Mouse (Mus musculus) adrenal gland, adult (tissue): ENCODE data around the gene Cnnm3.
A peak's percentile ranks its signal among the peaks of the same experiment; 100 is the strongest.

ENCODE experiments used
- DNase-seq, 2 experiments: peaks; one replicate each; pipeline ENCODE4 v3.0.0; 2022 to 2023; ENCODE audit warnings: low spot score in 1 of 2; ENCODE audit not compliant: inconsistent age in 2 of 2

The Cnnm3 gene

GRCm38 (mm10) chr1:36511289-36512021 lies at the start of gene Cnnm3:
Gene Cnnm3 (plus strand): TSS chr1:36511867.
- peak; percentile 99 to 100 for DNase-seq

- no peak for DNase-seq
These were observed 46.0 kb upstream of the Cnnm3 start for GRCm38 (mm10) chr1:36465641-36466160.

DNA sequence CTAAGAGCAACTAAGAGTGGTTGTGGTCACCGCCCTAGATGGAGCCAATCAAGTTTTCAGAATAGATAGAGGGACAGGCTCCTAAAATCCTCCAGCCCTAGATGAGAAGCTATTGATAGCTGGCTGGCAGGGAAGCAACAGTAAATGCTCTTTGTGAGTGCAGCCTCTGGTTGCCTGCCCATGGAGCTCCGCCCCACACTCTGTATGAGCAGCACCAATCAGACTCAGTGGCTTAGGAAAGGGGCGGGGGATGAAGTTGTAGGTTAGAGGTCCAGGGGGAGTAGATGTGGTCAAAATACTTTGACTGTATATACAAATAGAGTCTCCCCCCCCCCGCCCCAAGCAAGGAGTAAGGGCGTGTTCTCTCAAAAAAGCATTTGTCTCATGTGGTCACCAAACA lies 44.2 kb upstream of the Cnnm3 start:
- no peak for DNase-seq

DNA sequence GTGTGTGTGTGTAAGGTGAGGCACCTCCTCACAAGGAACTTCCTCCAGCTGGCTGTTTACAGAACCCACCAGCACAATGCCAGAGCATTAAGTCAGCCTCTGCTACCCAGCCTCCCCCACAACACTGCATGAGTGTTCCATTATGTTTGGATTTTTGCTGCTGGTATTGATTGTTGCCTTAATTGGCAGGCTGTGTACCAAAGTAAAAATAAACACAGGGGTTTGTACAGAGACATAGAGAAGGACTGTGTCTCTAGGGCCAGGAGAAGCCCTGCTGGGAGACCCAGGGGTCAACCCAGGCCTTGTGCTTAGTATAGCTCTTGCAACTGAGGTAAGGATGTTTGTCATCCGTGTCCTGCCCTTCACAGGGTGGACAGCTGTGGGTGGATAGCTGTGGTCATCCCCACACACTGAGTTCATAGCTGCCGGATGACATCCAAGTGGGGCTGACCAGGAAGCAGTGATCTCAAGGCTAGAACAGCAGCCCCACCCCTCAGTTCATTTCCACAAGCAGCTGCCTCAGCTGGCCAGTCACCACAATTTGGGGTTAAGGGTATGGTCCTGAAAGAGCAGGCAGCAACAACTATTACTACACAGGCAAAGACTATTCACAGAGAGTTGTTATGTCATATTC lies 41.7 kb upstream of the Cnnm3 start:
- DNase-seq = no peak

- DNase-seq = peak; percentile 91 to 95
These were observed 40.2 kb upstream of the Cnnm3 start, which contains the start of gene Cnnm4 for GRCm38 (mm10) chr1:36471181-36472105. Gene Cnnm4 (plus strand): TSS chr1:36471620.

DNA sequence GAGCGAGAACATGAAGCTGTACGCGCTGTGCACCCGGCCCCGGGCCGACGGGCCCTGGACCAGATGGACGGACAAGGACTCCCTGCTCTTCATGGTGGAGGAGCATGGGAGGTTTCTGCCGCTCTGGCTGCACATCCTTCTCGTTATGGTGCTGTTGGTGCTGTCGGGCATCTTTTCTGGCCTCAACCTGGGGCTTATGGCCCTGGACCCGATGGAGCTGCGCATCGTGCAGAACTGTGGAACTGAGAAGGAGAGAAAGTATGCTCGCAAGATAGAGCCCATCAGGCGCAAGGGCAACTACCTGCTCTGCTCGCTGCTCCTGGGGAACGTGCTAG lies 39.6 kb upstream of the Cnnm3 start:
- DNase-seq = no peak

DNA sequence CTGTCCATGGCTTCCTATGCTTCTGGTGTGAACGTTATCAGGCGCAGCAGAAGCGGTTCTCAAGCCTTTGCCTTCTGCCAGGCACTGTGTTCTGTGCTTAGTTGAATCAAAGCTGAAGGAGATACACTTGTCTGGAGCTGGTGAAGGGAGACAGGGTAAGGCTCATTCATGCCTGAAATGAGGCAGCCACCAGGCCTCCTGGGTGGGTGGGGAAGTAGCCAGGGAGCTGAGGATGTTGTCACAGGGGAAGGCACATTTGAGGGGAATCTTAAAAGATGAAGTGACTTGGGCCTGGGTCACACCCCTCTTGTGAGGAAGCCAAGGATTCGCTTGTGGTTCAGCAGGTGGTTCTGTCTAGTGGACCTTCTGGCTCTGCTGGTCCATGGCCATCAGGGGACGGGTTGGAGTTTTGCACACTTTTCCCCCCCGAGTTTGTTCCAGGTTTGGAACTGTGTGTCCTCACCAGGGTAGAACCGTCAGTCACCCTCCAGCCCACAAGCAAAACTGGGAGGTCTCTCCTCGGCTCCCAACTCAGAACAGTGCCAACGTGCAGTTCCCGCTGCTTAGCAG lies 38.4 kb upstream of the Cnnm3 start:
- DNase-seq = no peak

DNA sequence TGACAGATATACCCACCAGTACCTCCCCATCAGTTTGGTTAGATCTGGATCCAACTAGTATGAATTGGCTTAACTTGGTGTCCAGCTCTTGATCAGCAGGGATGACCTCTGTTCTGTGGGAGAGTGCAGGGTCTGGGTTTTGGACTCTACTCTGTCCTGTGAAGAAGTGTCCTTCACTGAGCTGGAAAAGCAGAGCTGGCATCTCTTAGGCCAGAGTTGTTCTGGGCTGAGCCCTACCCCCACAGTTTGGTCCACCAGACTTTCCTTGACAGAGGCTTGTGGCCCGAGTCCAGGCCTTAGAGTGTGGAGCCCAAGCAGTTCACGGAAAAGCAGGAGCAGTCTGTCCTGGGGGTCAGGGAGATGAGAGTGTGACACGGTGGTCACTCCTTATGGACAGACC lies 37.0 kb upstream of the Cnnm3 start:
- DNase-seq = no peak

- no peak for DNase-seq
These were observed 36.1 kb upstream of the Cnnm3 start for GRCm38 (mm10) chr1:36475480-36476110.

- DNase-seq = no peak
These were observed 35.2 kb upstream of the Cnnm3 start for GRCm38 (mm10) chr1:36476426-36476825.

- no peak for DNase-seq
These were observed 33.3 kb upstream of the Cnnm3 start for GRCm38 (mm10) chr1:36478343-36478795.

GRCm38 (mm10) chr1:36479903-36480899 lies 31.5 kb upstream of the Cnnm3 start:
- no peak for DNase-seq

- no peak for DNase-seq
These were observed 27.8 kb upstream of the Cnnm3 start for GRCm38 (mm10) chr1:36483825-36484224.

GRCm38 (mm10) chr1:36485080-36485479 lies 26.6 kb upstream of the Cnnm3 start:
- no peak for DNase-seq

- DNase-seq = no peak
These were observed 24.6 kb upstream of the Cnnm3 start for GRCm38 (mm10) chr1:36487111-36487510.

DNA sequence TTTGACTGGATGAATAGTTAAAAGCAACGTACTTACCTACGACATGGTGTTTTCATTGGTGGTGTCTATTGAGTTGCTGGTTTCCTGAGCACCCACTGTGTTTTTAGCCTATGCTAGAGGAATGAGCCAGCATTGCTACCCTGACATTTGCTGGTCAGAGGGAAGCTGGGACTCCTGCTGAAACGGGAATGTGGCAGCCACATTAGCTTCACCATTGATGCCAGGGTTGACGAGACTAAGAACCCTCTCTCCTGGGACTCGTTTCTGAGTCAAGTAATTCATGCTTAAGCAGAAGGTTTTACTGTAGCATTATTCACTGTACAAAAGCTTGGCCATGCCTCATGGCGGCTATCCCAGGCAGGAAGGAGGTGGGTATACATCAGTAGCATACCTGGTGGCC lies 22.0 kb upstream of the Cnnm3 start:
- no peak for DNase-seq

DNA sequence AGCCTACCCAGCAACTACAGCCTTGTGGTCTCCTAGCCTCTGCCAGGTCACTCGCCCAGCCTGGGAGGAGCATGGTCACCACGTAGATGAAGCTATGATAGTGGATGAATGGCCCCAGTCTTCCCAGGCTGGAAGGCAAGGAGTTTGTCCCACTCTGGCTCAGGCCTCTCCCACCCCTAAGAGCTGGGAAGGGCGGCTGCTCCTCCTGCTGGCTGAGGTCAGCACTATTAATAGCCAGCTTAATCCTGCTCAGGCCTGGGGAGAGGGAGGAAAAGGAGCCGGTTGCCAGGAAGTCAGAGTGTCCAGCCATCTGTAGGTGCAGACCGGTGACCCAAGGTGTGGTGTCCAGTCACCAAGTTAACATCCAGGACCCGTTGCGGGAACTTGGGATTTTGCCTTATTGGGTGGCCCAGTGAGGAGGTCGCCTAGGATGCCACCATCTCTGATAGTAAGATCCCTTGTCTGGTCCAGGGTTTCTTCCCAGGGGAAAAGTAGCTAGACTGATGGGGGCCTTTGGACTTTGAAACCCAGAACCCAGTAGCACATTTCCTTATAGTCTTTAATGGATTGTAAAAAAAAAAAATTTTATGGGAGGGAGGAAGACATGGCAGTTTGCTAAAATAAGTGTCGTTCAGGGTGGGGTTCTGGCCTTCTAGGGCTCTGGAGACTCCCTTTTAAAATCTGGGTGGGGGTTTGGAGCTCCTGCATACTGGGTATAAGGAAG lies 19.1 kb upstream of the Cnnm3 start:
- peak; percentile 39 to 70 for DNase-seq

DNA sequence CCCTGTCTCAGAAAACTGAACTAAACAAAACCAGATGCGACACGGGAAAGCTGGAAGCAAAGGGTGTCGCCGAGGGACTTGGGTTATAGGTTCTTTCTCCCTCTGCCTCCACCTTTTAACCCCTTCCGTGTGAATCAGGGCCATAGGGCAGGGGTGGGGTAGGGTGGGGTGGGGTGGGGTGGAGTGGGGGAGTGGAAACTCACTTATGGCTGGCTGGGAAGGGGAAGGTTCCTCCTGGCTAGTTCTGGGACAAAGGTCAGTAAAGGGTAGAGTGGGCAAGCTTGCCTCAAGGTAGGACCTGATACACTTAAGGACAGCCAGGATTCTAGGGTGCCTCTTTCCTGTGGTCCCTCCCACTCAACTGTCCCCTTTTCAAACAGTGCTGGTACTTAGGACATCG lies 18.4 kb upstream of the Cnnm3 start:
- no peak for DNase-seq

DNA sequence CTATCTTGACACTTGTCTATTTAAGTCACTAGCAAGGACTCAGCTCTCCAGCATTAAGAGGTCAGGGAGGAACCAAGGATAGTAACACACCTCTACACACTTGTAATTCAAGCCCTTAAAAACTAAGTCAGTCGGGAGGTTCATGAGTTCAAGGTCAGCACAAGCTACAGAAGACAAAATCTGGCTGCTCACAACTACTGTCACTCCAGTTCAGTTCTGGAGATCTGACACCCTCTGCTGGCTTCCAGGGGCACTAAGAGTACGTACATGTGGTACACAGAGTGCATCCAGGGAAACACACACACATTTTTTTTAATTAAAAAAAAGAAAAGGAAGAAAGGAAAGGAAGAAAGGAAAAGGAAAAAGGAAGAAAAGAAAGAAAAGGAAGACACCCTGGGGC lies 14.9 kb upstream of the Cnnm3 start:
- DNase-seq = peak in 1 of 2 experiments; percentile 64
